Mouse (Mus musculus): ENCODE measurements around the gene Hist1h4k. TPM values are rescaled to one million over a fixed set of nuclear protein-coding genes. Genes with fewer than 3 reads are reported as not detected.
"Not testable (repeated sequence)": the region's sequence is repeated elsewhere in the genome, so short reads cannot be mapped to it uniquely, and the experiment has no call there.

Gene Hist1h4k
- polyA plus RNA-seq, 1 experiment: 6.3 TPM

DNA sequence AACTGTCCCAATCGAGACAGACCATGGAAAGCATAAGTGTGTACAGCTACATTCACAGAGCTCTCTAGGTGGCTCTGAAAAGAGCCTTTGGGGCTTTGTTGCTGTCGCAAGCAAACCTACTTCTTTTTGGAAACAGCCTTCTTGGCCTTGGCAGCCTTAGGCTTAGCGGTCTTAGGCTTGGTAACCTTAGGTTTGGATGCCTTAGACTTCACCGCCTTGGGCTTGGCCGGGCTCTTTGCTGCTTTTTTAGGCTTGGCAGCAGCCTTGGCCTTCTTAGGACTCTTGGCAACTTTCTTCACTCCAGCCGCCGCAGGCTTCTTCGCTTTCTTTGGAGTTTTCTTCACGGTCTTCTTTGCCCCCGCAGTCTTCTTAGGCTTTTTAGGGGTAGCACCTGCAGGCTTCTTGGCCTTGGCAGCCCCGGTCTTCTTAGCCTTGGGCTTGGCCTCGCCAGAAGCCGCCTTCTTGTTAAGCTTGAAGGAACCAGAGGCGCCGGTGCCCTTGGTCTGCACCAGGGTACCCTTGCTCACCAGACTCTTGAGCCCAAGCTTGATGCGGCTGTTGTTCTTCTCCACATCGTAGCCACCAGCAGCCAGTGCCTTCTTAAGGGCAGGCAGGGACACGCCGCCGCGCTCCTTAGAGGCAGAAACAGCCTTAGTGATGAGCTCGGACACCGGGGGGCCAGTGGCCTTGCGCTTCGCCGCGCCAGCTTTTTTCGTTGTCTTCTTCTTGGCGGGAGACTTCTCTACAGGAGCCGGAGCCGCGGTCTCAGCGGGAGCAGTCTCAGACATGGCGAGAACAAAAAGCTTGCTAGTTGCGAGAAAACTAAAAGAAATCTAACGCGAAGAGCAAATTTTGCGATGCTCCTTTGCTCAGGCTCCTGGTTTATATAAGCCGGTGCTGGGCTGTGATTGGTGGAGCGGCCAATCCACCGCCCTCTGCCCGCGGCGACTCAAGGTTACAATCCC is 29.7 kb upstream of the Hist1h4k start, which contains the start of gene Hist1h1b:
Hist1h1b (minus strand) TSS at position 859 of the 965 bp plus-strand sequence.
- TF ChIP-seq USF1 (IDR thresholded peaks at IDR 0.05; ENCODE audit: low read depth) (no peak), POLR2AphosphoS2 (IDR thresholded peaks at IDR 0.05; ENCODE audit: insufficient read length, low read depth) (peak; percentile 99), MYOD1 (IDR thresholded peaks at IDR 0.05; ENCODE audit: control insufficient read depth in 1 of 3, insufficient read length in 2 of 3, low read depth in 2 of 3) (no peak), SRF (IDR thresholded peaks at IDR 0.05; ENCODE audit: control insufficient read depth, insufficient read length, low read depth) (no peak), TCF3 (IDR thresholded peaks at IDR 0.05; ENCODE audit: insufficient read length, low read depth) (no peak), MYOG (IDR thresholded peaks at IDR 0.05; ENCODE audit: control insufficient read depth in 1 of 3, insufficient read depth in 1 of 3, insufficient read length in 2 of 3, low read depth in 2 of 3) (no peak), POLR2A (IDR thresholded peaks at IDR 0.05; ENCODE audit: insufficient read length, low read depth) (peak; percentile 99), TCF12 (IDR thresholded peaks at IDR 0.05; ENCODE audit: insufficient read depth, poor library complexity, severe bottlenecking) (no peak)

DNA sequence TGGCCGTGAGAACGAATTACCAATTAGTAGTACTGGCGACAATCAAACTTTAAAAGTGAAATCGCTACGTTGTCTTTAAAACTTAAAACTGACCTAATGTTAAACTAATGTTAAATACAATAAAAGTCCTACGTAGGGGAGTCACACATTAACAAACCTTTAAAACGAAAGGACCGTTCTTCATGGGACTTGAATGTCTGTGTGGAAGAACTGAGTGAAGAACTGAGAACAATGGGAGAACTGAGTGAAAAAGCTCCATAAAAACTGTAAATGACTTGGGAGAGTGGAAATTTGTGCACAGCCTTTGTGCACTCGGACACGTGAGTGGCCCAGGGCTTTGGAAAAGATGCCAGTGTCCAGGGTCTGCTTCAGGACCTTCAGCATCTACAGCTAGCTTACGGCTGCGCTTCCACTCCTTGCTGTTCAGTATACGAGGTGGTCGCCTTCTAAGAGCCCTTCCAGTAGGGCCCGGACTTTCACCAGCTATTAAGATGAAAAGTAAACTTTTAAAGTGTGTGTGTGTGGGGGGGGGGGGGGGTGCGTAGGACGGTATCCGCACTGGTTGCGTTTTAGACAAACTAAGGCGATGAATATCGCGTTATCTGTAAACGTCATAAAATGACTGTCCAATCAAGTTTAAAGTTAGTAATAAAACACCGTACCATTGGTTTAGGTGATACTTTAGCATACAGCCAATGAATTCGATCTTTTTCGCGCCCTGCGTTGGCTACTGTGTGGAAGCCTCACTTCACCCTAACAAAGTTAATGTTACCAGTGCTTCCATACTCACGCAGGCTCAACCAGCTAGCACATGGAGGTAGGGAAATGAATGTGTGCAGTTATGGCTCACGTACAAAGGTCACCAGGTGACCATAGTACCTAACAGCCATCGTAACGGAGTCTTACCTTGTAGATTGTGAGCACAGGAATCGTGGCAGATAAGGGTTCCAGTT is 28.8 kb upstream of the Hist1h4k start:
- Histone ChIP-seq H3K36me3 (ENCODE audit: control insufficient read depth, insufficient read depth) (peaks cover 2% of the 10 kb centered on the region), H3K79me2 (ENCODE audit: control insufficient read depth, insufficient read depth) (no peaks in the 10 kb centered on the region), H3ac (ENCODE audit: control insufficient read depth, insufficient read length) (peak overlapping the region; percentile 30), H3K27me3 (ENCODE audit: control insufficient read depth, insufficient read depth, insufficient read length) (no peaks in the 10 kb centered on the region), H3K4me2 (ENCODE audit: low read depth) (peak overlapping the region; percentile 95), H3K4me3 (peak overlapping the region; percentile 58)
- TF ChIP-seq MYOG (IDR thresholded peaks at IDR 0.05; ENCODE audit: control insufficient read depth in 1 of 3, insufficient read depth in 1 of 3, insufficient read length in 2 of 3, low read depth in 2 of 3) (no peak), POLR2A (IDR thresholded peaks at IDR 0.05; ENCODE audit: insufficient read length, low read depth) (peak; percentile 93), E2F4 (IDR thresholded peaks at IDR 0.05; ENCODE audit: insufficient read depth) (peak; percentile 92), SRF (IDR thresholded peaks at IDR 0.05; ENCODE audit: control insufficient read depth, insufficient read length, low read depth) (no peak), TCF12 (IDR thresholded peaks at IDR 0.05; ENCODE audit: insufficient read depth, poor library complexity, severe bottlenecking) (no peak), POLR2AphosphoS2 (IDR thresholded peaks at IDR 0.05; ENCODE audit: insufficient read length, low read depth) (peak; percentile 98), REST (IDR thresholded peaks at IDR 0.05; ENCODE audit: insufficient read depth, insufficient read length) (no peak), MAX (IDR thresholded peaks at IDR 0.05; ENCODE audit: low read depth) (no peak)

More for the DNA sequence above, 29.7 kb upstream of the Hist1h4k start, which contains the start of gene Hist1h1b:
- Histone ChIP-seq H3K4me2 (ENCODE audit: low read depth) (peak within 1 kb of the TSS; percentile 95), H3ac (ENCODE audit: control insufficient read depth, insufficient read length) (peak within 1 kb of the TSS; percentile 30), H3K27me3 (ENCODE audit: control insufficient read depth, insufficient read depth, insufficient read length) (no peaks in the 10 kb centered on the region), H3K36me3 (ENCODE audit: control insufficient read depth, insufficient read depth) (no peaks in the 10 kb centered on the region), H3K4me3 (peak within 1 kb of the TSS; percentile 58), H3K79me2 (ENCODE audit: control insufficient read depth, insufficient read depth) (no peaks in the 10 kb centered on the region)

- TF ChIP-seq CEBPB (IDR thresholded peaks at IDR 0.05; ENCODE audit: insufficient read depth, poor library complexity, severe bottlenecking): no peak
- no peak for TF ChIP-seq REST (IDR thresholded peaks at IDR 0.05; ENCODE audit: insufficient read depth, insufficient read length)
- no peak for TF ChIP-seq MYOG (IDR thresholded peaks at IDR 0.05; ENCODE audit: control insufficient read depth in 1 of 3, insufficient read depth in 1 of 3, insufficient read length in 2 of 3, low read depth in 2 of 3)
- no peak for TF ChIP-seq SRF (IDR thresholded peaks at IDR 0.05; ENCODE audit: control insufficient read depth, insufficient read length, low read depth)
- TF ChIP-seq TCF3 (IDR thresholded peaks at IDR 0.05; ENCODE audit: insufficient read length, low read depth): no peak
- TF ChIP-seq POLR2A (IDR thresholded peaks at IDR 0.05; ENCODE audit: insufficient read length, low read depth): no peak
- TF ChIP-seq USF1 (IDR thresholded peaks at IDR 0.05; ENCODE audit: low read depth): no peak
- no peak for TF ChIP-seq E2F4 (IDR thresholded peaks at IDR 0.05; ENCODE audit: insufficient read depth)
- no peak for TF ChIP-seq MYOD1 (IDR thresholded peaks at IDR 0.05; ENCODE audit: control insufficient read depth in 1 of 3, insufficient read length in 2 of 3, low read depth in 2 of 3)
- TF ChIP-seq MAX (IDR thresholded peaks at IDR 0.05; ENCODE audit: low read depth): no peak
- no peak for TF ChIP-seq TCF12 (IDR thresholded peaks at IDR 0.05; ENCODE audit: insufficient read depth, poor library complexity, severe bottlenecking)
- TF ChIP-seq POLR2AphosphoS2 (IDR thresholded peaks at IDR 0.05; ENCODE audit: insufficient read length, low read depth): no peak
- Histone ChIP-seq H3K27me3 (ENCODE audit: control insufficient read depth, insufficient read depth, insufficient read length) (no peaks in the 10 kb centered on the region), H3K36me3 (ENCODE audit: control insufficient read depth, insufficient read depth) (no peaks in the 10 kb centered on the region), H3K79me2 (ENCODE audit: control insufficient read depth, insufficient read depth) (no peaks in the 10 kb centered on the region), H3K4me2 (ENCODE audit: low read depth) (peak overlapping the region; percentile 71), H3K4me3 (peak overlapping the region; percentile 24), H3ac (ENCODE audit: control insufficient read depth, insufficient read length) (no peak overlapping the region)
Observed at GRCm38 (mm10) chr13:21755707-21756106, 5.4 kb upstream of the Hist1h4k start.

DNA sequence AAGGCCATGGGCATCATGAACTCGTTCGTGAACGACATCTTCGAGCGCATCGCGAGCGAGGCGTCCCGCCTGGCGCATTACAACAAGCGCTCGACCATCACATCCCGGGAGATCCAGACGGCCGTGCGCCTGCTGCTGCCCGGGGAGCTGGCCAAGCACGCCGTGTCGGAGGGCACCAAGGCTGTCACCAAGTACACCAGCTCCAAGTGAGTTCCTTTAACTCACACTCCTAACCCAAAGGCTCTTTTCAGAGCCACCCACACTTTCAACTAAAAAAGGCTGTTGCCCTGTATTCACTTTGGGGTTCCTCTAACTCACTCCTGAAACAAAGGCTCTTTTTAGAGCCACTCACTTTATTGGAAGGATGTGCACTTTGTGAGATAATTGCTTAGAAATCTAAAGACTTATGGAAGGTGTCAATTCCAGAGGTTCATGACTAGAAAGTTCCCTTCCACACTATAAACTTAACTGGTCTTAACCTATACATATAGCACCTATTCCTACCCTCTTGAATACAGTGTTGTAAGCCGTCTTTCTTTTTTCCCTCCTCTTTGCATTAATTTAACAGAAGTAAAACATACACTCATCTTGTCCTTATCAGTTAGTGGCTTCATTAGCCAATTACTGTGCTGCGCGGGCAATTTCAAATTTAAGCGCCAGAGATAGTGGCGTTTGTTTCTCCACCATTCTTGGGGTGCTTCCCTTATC is 4.1 kb upstream of the Hist1h4k start:
- H3K4me3 ChIP-seq: peak overlapping the region; percentile 24
- H3K27me3 ChIP-seq (ENCODE audit: control insufficient read depth, insufficient read depth, insufficient read length); H3K79me2 ChIP-seq (ENCODE audit: control insufficient read depth, insufficient read depth); H3K36me3 ChIP-seq (ENCODE audit: control insufficient read depth, insufficient read depth); H3ac ChIP-seq (ENCODE audit: control insufficient read depth, insufficient read length): not testable (repeated sequence)
- TF ChIP-seq E2F4 (IDR thresholded peaks at IDR 0.05; ENCODE audit: insufficient read depth) (peak; percentile 93), POLR2AphosphoS2 (IDR thresholded peaks at IDR 0.05; ENCODE audit: insufficient read length, low read depth) (peak; percentile 67)
- H3K4me2 ChIP-seq (ENCODE audit: low read depth): peak overlapping the region; percentile 71

All from myocyte (in vitro differentiated cells).